Mouse (Mus musculus) ovary, postnatal 36 days (tissue): ENCODE measurements around the gene Cfap97d2.

Source experiments
- DNase-seq: peaks from one replicate; pipeline ENCODE4 v3.0.0; 2022; ENCODE audit warnings: low spot score, mixed read lengths

Cfap97d2 gene

GRCm38 (mm10) chr8:13705668-13706067 is at the start of gene Cfap97d2:
Cfap97d2 (plus strand) TSS chr8:13705889.
- DNase-seq = peak; percentile 66

- no peak for DNase-seq
These were observed 48.2 kb upstream of the Cfap97d2 start for GRCm38 (mm10) chr8:13657479-13657878.

- DNase-seq = no peak
These were observed 45.4 kb upstream of the Cfap97d2 start for GRCm38 (mm10) chr8:13660323-13660722.

DNA sequence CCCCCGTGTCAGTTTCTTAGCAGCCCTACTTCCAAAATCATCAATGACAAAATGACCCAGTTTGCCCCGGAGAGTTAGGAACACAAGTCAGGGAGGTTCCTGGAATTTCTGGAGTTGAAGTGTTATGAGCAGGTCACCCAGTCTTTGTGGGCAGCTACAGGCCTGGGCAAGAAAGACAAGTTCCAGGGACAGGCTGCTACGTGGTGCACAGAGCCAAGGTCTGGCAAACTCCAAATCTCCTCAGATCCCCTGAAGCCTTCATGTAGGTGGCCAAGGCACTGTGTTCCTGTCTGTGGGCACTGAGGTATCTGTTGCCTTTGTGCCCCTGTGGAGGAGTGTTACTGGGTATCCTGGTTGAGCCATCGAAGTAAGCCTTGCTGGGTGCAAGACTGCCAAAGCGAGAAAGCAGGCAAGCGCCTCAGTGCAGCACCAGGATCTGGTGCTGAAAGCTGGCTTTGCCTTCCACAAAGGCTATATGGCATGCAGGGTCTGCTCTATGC is 40.9 kb upstream of the Cfap97d2 start:
- no peak for DNase-seq

GRCm38 (mm10) chr8:13665538-13665937 is 40.2 kb upstream of the Cfap97d2 start:
- DNase-seq = no peak

DNA sequence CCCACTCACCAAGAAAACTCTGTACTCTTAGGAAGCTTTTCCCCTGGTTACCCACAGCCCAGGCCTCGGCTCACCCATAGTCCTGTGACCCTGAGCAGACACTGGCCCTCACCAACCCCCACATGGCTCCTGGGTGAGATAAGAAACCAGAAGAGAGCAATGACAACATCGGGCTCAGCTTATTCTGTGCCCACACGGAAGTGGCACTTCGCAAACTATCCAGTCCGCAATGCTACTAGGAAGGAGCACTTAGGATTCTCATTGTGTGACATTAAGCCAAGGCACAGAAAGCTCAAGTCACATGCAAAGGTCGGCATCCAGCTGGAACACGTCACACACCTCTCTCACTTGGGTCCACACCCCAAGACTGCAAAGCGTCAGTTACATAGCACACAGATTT is 39.7 kb upstream of the Cfap97d2 start:
- no peak for DNase-seq

- DNase-seq = no peak
These were observed 37.8 kb upstream of the Cfap97d2 start for GRCm38 (mm10) chr8:13667917-13668316.

DNA sequence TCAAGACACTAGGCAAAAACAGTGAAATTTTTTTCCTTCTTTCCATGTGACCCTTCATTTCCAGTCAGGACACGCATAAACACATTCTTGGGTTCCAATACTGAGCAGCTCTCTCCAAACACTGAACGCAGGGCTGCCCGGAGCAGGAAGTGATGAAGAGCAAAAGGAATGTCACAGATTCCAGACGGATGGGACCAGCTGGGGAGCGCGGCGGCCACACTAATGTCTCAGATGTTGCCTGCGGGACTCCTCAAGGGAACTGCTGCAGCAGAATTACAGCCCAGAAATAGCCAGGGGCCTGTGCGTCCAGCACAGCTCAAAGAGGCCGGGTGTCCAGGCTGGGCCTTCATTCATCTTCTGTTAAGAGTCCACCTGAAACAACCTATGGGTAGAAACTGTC is 37.3 kb upstream of the Cfap97d2 start:
- no peak for DNase-seq

- peak; percentile 26 for DNase-seq
These were observed 35.6 kb upstream of the Cfap97d2 start for GRCm38 (mm10) chr8:13670011-13670471.

DNA sequence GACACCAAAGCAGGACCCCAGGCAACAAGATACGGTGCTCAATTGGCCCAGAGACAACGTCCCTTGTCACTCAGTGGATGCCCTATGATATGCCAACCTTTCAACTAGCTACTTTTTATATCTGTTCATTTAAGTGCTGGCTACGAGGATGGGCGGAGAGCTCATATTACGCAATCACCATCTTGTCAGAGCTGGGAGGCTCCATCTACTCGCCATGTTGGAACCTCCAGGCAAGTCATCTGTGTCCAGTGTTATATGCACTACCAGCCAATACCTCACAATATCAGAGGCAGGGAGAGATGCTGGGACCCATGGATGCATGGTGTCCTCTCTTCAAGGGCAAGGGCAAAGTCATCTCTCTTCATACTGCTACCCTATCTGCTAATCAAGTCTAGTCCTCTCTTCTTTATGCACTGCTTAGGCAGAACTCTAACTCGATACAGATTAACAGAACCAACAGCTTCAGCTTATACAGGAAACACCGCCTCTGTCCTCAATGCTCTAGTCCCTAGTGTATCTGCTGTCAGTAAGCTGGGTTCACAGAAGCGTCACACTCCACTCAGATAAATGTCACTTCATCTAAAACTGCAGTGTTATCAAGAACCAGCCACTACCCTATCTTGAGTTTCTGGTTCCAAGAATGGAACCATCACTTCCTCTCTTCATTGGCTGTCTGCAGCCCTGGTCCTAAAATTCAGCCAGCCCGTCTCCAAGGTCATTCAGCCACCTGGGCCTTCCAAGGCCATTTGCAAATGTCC is 34.3 kb upstream of the Cfap97d2 start:
- DNase-seq = no peak

DNA sequence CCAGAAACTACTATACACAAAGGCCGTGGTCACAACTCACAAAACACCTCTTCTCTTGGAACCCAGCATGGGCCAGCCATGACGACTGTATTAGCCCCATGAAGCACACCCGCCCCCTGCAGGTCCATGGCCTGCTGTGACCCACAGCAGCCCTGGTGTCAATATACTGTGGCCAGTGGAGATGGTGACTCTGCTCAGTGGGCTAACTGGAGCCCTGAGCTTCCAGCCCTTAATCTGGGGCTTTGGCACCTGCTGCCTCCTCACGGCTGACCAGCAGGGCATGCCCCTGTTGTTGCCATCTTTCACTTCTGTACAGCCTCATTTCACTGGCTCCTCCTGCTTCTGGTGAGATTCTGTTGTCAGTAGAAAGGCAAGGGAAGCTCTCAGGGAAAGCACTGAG is 32.5 kb upstream of the Cfap97d2 start:
- peak; percentile 29 for DNase-seq

- no peak for DNase-seq
These were observed 31.2 kb upstream of the Cfap97d2 start for GRCm38 (mm10) chr8:13674294-13675010.

DNA sequence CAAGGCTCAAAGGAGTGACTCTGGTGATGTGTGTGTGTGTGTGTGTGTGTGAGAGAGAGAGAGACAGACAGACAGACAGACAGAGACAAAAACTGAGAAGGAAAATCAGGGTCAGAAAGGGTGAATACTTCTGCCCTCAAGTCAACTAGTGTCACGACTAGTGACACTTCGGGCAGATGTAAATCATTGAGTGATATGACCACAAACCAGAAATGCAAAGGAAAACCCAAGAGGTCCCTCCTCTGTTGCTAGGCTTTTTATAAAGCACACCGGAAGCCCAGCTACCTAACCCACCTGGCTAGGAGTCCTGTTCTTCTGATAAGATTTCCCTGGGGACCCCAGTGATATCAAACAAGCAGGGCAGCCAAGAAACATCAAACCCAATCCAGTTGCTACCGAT is 30.6 kb upstream of the Cfap97d2 start:
- DNase-seq = no peak

- no peak for DNase-seq
These were observed 30.2 kb upstream of the Cfap97d2 start for GRCm38 (mm10) chr8:13675524-13675923.

GRCm38 (mm10) chr8:13676302-13676700 is 29.4 kb upstream of the Cfap97d2 start:
- DNase-seq = peak; percentile 41

DNA sequence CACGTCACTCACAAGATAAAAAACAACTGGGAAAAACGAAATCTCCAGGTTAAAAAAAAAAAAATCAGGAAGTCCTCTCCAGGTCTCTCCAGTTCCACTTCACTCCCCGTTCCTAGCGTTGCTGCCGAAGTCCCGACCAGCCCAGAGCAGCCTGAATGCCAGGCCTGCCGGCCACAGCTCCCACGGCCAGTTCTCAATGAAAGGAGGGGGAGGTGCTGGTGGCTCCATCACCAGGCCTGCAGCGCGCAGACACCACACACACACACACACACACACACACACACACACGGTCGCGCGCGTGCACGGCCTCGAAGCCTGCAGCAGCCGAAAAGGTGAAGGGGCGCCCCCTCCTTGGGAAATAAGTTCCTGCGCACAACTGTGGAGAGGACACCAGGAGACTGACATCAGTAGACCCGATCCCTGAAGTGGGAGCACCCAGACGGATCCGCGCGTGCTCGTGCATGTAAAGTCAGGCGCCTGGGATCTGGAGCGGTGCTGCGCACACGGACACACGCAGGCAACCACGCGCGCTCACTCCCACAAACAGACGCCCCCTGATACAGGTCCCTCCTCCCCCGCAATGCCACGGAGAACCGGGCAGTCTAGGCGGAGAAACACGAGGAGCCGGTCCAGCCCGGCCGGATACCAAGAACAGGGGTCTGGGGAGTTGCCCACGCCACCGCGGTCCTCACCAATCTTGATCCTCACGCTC is 28.8 kb upstream of the Cfap97d2 start:
- peak; percentile 61 for DNase-seq

DNA sequence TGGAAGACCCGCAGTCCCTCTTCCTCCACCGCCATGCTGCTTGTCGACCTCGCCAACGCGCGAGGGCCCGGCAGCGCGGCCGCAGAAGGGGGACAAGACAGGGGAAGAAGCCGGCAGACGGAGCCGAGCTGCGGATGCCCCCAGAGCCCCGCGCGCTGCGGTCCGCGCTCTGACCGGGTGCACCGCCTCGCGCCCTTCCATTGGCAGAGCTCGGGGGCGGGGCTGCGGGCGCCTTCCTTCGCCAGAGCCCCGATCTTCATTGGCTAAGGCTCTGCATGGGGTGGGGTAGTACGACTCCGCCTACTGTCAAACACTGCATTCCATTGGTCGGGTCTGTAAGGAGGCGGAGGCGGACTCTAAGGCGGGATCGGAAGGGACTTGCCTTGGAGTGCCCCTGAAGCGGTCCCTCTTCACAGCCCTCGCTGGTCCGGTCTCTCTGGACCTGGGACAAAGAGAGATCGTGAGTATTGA is 28.2 kb upstream of the Cfap97d2 start, which contains the start of gene Rasa3:
Rasa3 (minus strand) TSS at position 191 of the 471 bp plus-strand sequence.
- peak; percentile 96 for DNase-seq

DNA sequence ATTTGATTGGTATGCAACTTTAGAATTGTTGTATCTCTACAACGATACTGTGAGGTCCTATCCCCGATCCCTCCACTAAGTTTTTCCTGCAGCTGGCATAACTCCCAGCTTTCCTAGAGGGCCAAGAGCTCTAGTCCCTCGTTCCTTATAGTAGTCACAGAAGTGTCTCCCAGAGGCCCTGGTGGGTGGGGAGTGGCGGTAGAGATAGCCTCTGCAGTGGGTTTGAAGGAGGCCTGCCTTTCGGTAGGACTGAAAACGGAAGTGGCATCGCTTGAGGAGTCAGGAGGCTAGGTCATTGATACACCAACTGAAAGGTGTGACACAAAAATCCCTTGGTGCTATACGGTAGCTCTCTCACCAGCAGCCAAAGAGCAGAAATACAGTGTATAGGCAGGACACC is 27.5 kb upstream of the Cfap97d2 start:
- DNase-seq = no peak

- DNase-seq = no peak
These were observed 21.6 kb upstream of the Cfap97d2 start for GRCm38 (mm10) chr8:13684131-13684530.

- DNase-seq = no peak
These were observed 19.9 kb upstream of the Cfap97d2 start for GRCm38 (mm10) chr8:13685674-13686314.

GRCm38 (mm10) chr8:13686426-13686825 is 19.3 kb upstream of the Cfap97d2 start:
- no peak for DNase-seq
